Mouse (Mus musculus): ENCODE results near the gene Sin3b. TPM values are rescaled to one million over a fixed set of nuclear protein-coding genes. Genes with fewer than 3 reads are reported as not detected.
A peak's percentile ranks its signal among the peaks of the same experiment; 100 is the strongest.
"Not testable (repeated sequence)": the region's sequence is repeated elsewhere in the genome, so short reads cannot be mapped to it uniquely, and the experiment has no call there.

Sin3b gene
- polyA plus RNA-seq, 1 experiment from 2014 or later = 166 TPM

DNA sequence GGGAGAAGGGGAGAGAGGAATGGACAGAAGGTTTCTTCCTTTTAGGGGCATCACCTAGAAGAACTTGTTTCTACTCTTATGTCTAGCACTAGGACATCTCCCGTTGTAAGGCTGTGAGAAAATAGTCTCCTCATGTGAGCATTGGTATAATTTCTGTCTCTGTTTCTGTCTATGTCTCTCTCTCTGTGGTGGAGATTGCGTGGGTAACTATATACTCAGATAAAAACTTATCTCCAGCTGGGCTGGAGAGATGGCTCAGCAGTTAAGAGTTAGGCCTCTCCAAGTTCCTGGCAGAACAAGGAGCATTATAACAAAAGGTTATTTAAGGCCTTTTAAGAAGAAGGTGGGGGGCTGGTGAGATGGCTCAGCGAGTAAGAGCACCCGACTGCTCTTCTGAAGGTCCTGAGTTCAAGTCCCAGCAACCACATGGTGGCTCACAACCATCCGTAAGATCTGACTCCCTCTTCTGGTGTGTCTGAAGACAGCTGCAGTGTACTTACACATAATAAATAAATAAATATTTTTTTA, 39.4 kb upstream of the Sin3b start:
- H3K9me3 ChIP-seq (replicated peaks; ENCODE audit: control insufficient read depth, low read length); H3K4me3 ChIP-seq (ENCODE audit: low read length); H3K4me2 ChIP-seq (ENCODE audit: low read depth, low read length); H3K4me1 ChIP-seq (ENCODE audit: control insufficient read depth, insufficient read depth, low read length); H3K9ac ChIP-seq (ENCODE audit: low read length); H3K36me3 ChIP-seq (ENCODE audit: control insufficient read depth, insufficient read depth); ATAC-seq (replicated peaks; ENCODE audit: extremely low read depth, insufficient read depth, low FRiP score); H3K27me3 ChIP-seq (ENCODE audit: control insufficient read depth, insufficient read depth, low read length); H3K27ac ChIP-seq (ENCODE audit: low read length): not testable (repeated sequence)
- WGBS = 82% methylated on average over 5 of the region's 5 CpGs

DNA sequence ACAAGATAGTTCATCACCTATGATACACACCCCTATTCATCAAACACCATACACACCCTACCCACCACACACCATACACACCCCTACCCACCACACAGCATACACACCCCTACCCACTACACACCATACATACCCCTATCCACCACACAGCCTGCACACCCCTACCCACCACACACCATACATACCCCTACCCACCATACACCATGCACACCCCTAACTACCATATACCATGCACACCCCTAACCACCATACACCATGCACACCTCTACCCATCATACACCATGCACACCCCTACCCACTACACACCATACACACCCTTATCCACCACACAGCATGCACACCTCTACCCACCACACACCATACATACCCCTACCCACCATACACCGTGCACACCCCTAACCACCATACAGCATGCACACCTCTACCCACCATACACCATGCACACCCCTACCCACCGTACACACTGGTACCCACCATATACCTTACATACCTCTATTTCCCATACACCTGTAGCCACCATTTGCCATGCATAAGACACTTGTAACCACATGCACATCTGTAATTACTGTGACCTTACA, 24.6 kb upstream of the Sin3b start:
- no peak overlapping the region for H3K4me2 ChIP-seq (ENCODE audit: low read depth, low read length)
- H3K27me3 ChIP-seq (ENCODE audit: control insufficient read depth, insufficient read depth, low read length) = no peaks in the 10 kb centered on the region
- ATAC-seq (replicated peaks; ENCODE audit: extremely low read depth, insufficient read depth, low FRiP score) = no peak
- WGBS = 88% methylated on average over 2 of the region's 2 CpGs
- H3K36me3 ChIP-seq (ENCODE audit: control insufficient read depth, insufficient read depth) = no peaks in the 10 kb centered on the region
- no peak overlapping the region for H3K4me3 ChIP-seq (ENCODE audit: low read length)
- no peaks in the 10 kb centered on the region for H3K9me3 ChIP-seq (replicated peaks; ENCODE audit: control insufficient read depth, low read length)
- H3K27ac ChIP-seq (ENCODE audit: low read length) = no peak overlapping the region
- no peaks in the 10 kb centered on the region for H3K4me1 ChIP-seq (ENCODE audit: control insufficient read depth, insufficient read depth, low read length)
- no peak overlapping the region for H3K9ac ChIP-seq (ENCODE audit: low read length)

DNA sequence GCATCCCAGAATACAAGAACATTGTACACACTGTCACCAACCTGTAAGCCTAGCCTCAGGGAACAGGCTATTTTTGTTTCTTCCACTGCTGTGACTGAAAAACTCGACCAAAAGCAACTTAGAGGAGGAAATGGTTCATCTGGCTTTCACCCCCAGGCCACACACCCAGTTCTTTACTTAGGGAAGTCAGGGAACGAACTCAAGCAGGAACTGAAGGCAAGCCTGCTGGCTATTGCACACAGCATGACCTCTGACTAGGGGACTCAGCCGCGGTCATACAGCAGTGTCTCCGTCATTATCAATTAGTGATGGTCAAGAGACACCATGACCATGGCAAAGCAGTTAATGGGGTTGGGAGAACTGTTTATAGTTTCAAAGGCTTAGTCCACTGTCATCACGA, 10.5 kb upstream of the Sin3b start:
- Histone ChIP-seq H3K4me1 (ENCODE audit: control insufficient read depth, insufficient read depth, low read length) (no peaks in the 10 kb centered on the region), H3K4me2 (ENCODE audit: low read depth, low read length) (no peak overlapping the region), H3K9me3 (replicated peaks; ENCODE audit: control insufficient read depth, low read length) (no peaks in the 10 kb centered on the region), H3K27ac (ENCODE audit: low read length) (no peak overlapping the region), H3K4me3 (ENCODE audit: low read length) (no peak overlapping the region), H3K27me3 (ENCODE audit: control insufficient read depth, insufficient read depth, low read length) (no peaks in the 10 kb centered on the region), H3K9ac (ENCODE audit: low read length) (no peak overlapping the region), H3K36me3 (ENCODE audit: control insufficient read depth, insufficient read depth) (no peaks in the 10 kb centered on the region)
- ATAC-seq (replicated peaks; ENCODE audit: extremely low read depth, insufficient read depth, low FRiP score) = no peak
- WGBS = 59% methylated on average over 6 of the region's 6 CpGs

- Histone ChIP-seq H3K9ac (ENCODE audit: low read length) (no peak overlapping the region), H3K4me3 (ENCODE audit: low read length) (no peak overlapping the region), H3K9me3 (replicated peaks; ENCODE audit: control insufficient read depth, low read length) (no peaks in the 10 kb centered on the region), H3K27ac (ENCODE audit: low read length) (no peak overlapping the region), H3K4me1 (ENCODE audit: control insufficient read depth, insufficient read depth, low read length) (no peaks in the 10 kb centered on the region), H3K36me3 (ENCODE audit: control insufficient read depth, insufficient read depth) (no peaks in the 10 kb centered on the region), H3K4me2 (ENCODE audit: low read depth, low read length) (no peak overlapping the region), H3K27me3 (ENCODE audit: control insufficient read depth, insufficient read depth, low read length) (no peaks in the 10 kb centered on the region)
- ATAC-seq (replicated peaks; ENCODE audit: extremely low read depth, insufficient read depth, low FRiP score) = no peak
- 64% methylated on average over 5 of the region's 5 CpGs for WGBS
These were observed 6.5 kb upstream of the Sin3b start for GRCm38 (mm10) chr8:72716594-72716993.

DNA sequence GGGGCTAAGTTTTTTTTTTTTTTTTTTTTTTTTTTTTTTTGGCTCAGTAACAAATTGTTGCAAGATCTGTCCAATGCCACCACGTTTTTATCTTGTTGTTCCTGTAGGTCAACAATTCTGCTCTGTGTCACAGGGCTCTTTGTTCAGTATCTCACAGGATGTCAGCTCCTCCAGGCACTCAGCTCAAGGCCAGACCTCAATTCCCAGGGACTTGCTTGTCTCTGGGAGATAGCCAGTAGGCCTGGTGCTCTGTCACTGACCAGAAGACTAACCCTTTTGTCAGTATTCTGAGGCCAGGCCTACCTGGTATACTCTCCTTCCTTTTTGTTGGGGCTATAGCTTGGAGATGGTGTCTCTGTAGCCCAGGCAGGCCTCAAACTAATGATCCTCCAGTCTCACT, 2.5 kb upstream of the Sin3b start:
- no peak for ATAC-seq (replicated peaks; ENCODE audit: extremely low read depth, insufficient read depth, low FRiP score)
- H3K36me3 ChIP-seq (ENCODE audit: control insufficient read depth, insufficient read depth) = peaks cover 8% of the 10 kb centered on the region
- H3K4me3 ChIP-seq (ENCODE audit: low read length) = no peak overlapping the region
- H3K9me3 ChIP-seq (replicated peaks; ENCODE audit: control insufficient read depth, low read length) = no peaks in the 10 kb centered on the region
- H3K9ac ChIP-seq (ENCODE audit: low read length) = no peak overlapping the region
- no peak overlapping the region for H3K4me2 ChIP-seq (ENCODE audit: low read depth, low read length)
- no peaks in the 10 kb centered on the region for H3K27me3 ChIP-seq (ENCODE audit: control insufficient read depth, insufficient read depth, low read length)
- H3K27ac ChIP-seq (ENCODE audit: low read length) = no peak overlapping the region
- 17% methylated on average over 1 of the region's 1 CpGs for WGBS
- peaks cover 6% of the 10 kb centered on the region for H3K4me1 ChIP-seq (ENCODE audit: control insufficient read depth, insufficient read depth, low read length)

- Histone ChIP-seq H3K4me3 (ENCODE audit: low read length) (peak overlapping the region; percentile 84), H3K36me3 (ENCODE audit: control insufficient read depth, insufficient read depth) (peaks cover 34% of the 10 kb centered on the region), H3K4me1 (ENCODE audit: control insufficient read depth, insufficient read depth, low read length) (peaks cover 8% of the 10 kb centered on the region), H3K27ac (ENCODE audit: low read length) (no peak overlapping the region), H3K9me3 (replicated peaks; ENCODE audit: control insufficient read depth, low read length) (no peaks in the 10 kb centered on the region), H3K27me3 (ENCODE audit: control insufficient read depth, insufficient read depth, low read length) (no peaks in the 10 kb centered on the region), H3K9ac (ENCODE audit: low read length) (peak overlapping the region; percentile 95), H3K4me2 (ENCODE audit: low read depth, low read length) (peak overlapping the region; percentile 89)
- under 1% methylated on average over 30 of the region's 30 CpGs for WGBS
- ATAC-seq (replicated peaks; ENCODE audit: extremely low read depth, insufficient read depth, low FRiP score) = no peak; the same call in 1 of the 2 replicates
These were observed 541 bp downstream of the Sin3b start for GRCm38 (mm10) chr8:72723651-72724001.

DNA sequence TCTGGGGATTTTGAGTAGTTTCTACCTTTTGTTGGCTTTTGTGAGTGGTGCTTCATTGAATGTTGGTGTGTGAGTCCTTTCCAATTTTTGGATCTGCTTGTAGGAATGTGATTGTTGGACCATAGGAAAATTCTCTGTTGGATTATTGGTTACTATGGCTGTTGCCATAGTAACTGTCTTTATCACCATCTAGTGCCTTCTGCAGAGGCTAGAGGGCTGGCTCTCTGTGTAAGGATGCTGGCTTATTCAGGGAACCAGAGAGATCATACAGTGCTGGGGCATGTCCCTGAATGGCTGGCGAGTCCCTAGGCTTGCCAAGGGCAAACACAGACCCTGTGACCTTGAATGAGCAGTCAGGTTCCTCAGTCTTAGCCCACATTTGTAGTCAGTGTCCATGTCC, 5.6 kb downstream of the Sin3b start:
- Histone ChIP-seq H3K4me3 (ENCODE audit: low read length) (no peak overlapping the region), H3K4me2 (ENCODE audit: low read depth, low read length) (no peak overlapping the region), H3K9me3 (replicated peaks; ENCODE audit: control insufficient read depth, low read length) (no peaks in the 10 kb centered on the region), H3K9ac (ENCODE audit: low read length) (no peak overlapping the region), H3K27ac (ENCODE audit: low read length) (no peak overlapping the region), H3K4me1 (ENCODE audit: control insufficient read depth, insufficient read depth, low read length) (peaks cover 10% of the 10 kb centered on the region), H3K27me3 (ENCODE audit: control insufficient read depth, insufficient read depth, low read length) (no peaks in the 10 kb centered on the region), H3K36me3 (ENCODE audit: control insufficient read depth, insufficient read depth) (peaks cover 74% of the 10 kb centered on the region)
- no peak for ATAC-seq (replicated peaks; ENCODE audit: extremely low read depth, insufficient read depth, low FRiP score)
- 71% methylated on average over 1 of the region's 1 CpGs for WGBS

DNA sequence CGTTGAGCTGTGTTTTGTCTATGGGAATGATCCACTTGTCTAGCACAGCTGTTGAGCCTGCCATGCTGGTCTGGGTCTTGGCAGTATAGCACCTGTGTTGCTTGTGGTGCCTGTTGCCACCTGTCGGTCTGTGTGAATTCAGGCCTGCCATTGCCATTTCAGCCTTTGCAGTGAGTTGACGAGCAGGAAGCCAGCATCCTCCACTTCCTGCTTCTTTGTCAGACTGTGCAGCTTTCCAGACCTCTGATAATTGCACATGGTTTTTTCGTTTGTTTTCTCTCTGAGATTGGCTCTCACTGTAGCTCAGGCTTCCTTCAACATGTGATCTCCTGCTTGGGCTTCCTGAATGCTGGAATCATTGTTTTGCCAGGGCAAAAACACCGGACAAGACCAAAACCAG, 11.9 kb downstream of the Sin3b start:
- H3K9me3 ChIP-seq (replicated peaks; ENCODE audit: control insufficient read depth, low read length) = no peaks in the 10 kb centered on the region
- H3K27me3 ChIP-seq (ENCODE audit: control insufficient read depth, insufficient read depth, low read length) = no peaks in the 10 kb centered on the region
- H3K9ac ChIP-seq (ENCODE audit: low read length) = no peak overlapping the region
- 63% methylated on average over 5 of the region's 5 CpGs for WGBS
- peak; percentile 56; the same call in 1 of the 2 replicates for ATAC-seq (replicated peaks; ENCODE audit: extremely low read depth, insufficient read depth, low FRiP score)
- peaks cover 81% of the 10 kb centered on the region for H3K36me3 ChIP-seq (ENCODE audit: control insufficient read depth, insufficient read depth)
- H3K4me3 ChIP-seq (ENCODE audit: low read length) = no peak overlapping the region
- H3K27ac ChIP-seq (ENCODE audit: low read length) = peak overlapping the region; percentile 62; the same call in 1 of the 2 replicates
- H3K4me1 ChIP-seq (ENCODE audit: control insufficient read depth, insufficient read depth, low read length) = no peaks in the 10 kb centered on the region
- H3K4me2 ChIP-seq (ENCODE audit: low read depth, low read length) = no peak overlapping the region

GRCm38 (mm10) chr8:72736868-72737267, 13.8 kb downstream of the Sin3b start:
- peaks cover 73% of the 10 kb centered on the region for H3K36me3 ChIP-seq (ENCODE audit: control insufficient read depth, insufficient read depth)
- no peak overlapping the region for H3K4me3 ChIP-seq (ENCODE audit: low read length)
- H3K9me3 ChIP-seq (replicated peaks; ENCODE audit: control insufficient read depth, low read length) = no peaks in the 10 kb centered on the region
- H3K27me3 ChIP-seq (ENCODE audit: control insufficient read depth, insufficient read depth, low read length) = no peaks in the 10 kb centered on the region
- H3K4me2 ChIP-seq (ENCODE audit: low read depth, low read length) = no peak overlapping the region
- ATAC-seq (replicated peaks; ENCODE audit: extremely low read depth, insufficient read depth, low FRiP score) = no peak
- no peak overlapping the region for H3K9ac ChIP-seq (ENCODE audit: low read length)
- no peak overlapping the region for H3K27ac ChIP-seq (ENCODE audit: low read length)
- H3K4me1 ChIP-seq (ENCODE audit: control insufficient read depth, insufficient read depth, low read length) = no peaks in the 10 kb centered on the region

All from heart, embryonic 16.5 days (tissue).